Mouse (Mus musculus) liver, postnatal 0 days (tissue): ENCODE measurements around the gene Tmem41b.

Source experiments
- CTCF ChIP-seq: sonication (generic); IDR thresholded peaks from 2 replicates; pipeline ENCODE4 v1.5.1; 2016; ENCODE audit warnings: antibody characterized with exemption, low read depth
- EP300 ChIP-seq: IDR thresholded peaks from 2 replicates; pipeline ENCODE4 v1.6.1; 2016; ENCODE audit warnings: antibody characterized with exemption, low read depth, mild to moderate bottlenecking

DNA sequence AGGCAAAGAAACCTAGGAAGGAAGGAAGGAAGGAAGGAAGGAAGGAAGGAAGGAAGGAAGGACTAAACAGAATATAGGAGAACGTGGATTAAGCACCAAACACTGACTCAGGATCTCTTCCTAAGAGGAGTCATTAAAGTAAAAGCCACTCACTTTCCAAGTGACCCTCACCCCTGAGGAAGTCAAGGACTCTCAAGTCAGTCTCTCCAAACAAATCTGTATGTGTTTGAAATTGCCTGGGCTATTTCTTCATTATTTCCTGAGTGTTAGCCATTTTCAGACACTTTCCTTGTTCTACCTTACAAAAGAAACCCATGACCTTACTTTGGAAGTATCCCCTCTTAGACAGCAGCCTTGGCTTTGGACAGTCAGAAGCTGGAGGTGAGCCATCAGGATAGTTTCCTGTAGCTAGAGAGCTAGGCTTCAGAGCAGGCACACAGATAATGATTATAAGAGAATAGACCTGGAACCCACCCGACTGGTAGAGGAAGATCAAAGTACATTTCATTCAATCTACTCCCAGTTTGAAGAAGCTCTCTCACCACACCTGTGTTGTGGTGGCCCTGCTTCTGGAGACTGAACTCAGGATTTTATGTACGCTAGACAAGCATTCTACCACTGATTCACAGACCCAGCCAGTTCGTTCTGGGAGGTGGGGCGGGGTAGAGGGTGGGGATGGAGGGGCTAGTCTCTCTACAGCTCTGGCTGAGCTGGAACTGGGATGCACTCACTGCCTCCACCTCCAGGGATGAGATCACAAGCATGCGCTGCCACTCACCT is 31.9 kb downstream of the Tmem41b start:
- TF ChIP-seq CTCF (no peak), EP300 (no peak)
